Mouse (Mus musculus): ENCODE measurements around the gene Hsd17b11.

GRCm38 (mm10) chr5:103954638-103955037 lies 67.1 kb downstream of the Hsd17b11 start:
- TF ChIP-seq CTCF (IDR thresholded peaks at IDR 0.05; ENCODE audit: low read depth) (no peak), EP300 (IDR thresholded peaks at IDR 0.05; ENCODE audit: low read depth) (no peak)
